Mouse (Mus musculus) myocyte (in vitro differentiated cells): ENCODE results near the gene Rnf11. TPM values are rescaled to one million over a fixed set of nuclear protein-coding genes. Genes with fewer than 3 reads are reported as not detected.

Experiments
- H3K27me3 ChIP-seq: one replicate; pipeline ENCODE4 v1.6.1; 2011; ENCODE audit not compliant: control insufficient read depth, insufficient read depth, insufficient read length
- H3K36me3 ChIP-seq: one replicate; pipeline ENCODE4 v1.6.1; 2011; ENCODE audit not compliant: control insufficient read depth, insufficient read depth
- H3K4me2 ChIP-seq: one replicate; pipeline ENCODE4 v1.6.1; 2011; ENCODE audit warnings: low read depth, control low read depth
- H3K4me3 ChIP-seq: one replicate; pipeline ENCODE4 v1.5.1; 2011; ENCODE audit warnings: mild to moderate bottlenecking, control low read depth, moderate library complexity
- H3K79me2 ChIP-seq: one replicate; pipeline ENCODE4 v1.6.1; 2011; ENCODE audit not compliant: control insufficient read depth, insufficient read depth
- H3ac ChIP-seq: one replicate; pipeline ENCODE4 v1.6.1; 2011; ENCODE audit not compliant: control insufficient read depth, insufficient read length
- CEBPB ChIP-seq: IDR thresholded peaks from 2 replicates; pipeline ENCODE4 v1.6.1; 2011; ENCODE audit warnings: mild to moderate bottlenecking, moderate library complexity; ENCODE audit not compliant: poor library complexity, insufficient read depth, severe bottlenecking
- E2F4 ChIP-seq: IDR thresholded peaks from one replicate; pipeline ENCODE4 v1.6.1; 2011; ENCODE audit warnings: mild to moderate bottlenecking, control low read depth, moderate library complexity; ENCODE audit not compliant: insufficient read depth
- MAX ChIP-seq: IDR thresholded peaks from one replicate; pipeline ENCODE4 v1.6.1; 2011; ENCODE audit warnings: low read depth, mild to moderate bottlenecking, control low read depth
- MYOD1 ChIP-seq, 3 experiments: IDR thresholded peaks; one replicate each; pipeline ENCODE4 v1.6.1; 2011; ENCODE audit warnings: control low read depth in 2 of 3, low read depth in 2 of 3, mild to moderate bottlenecking in 2 of 3, moderate library complexity in 1 of 3; ENCODE audit not compliant: insufficient read length in 2 of 3, control insufficient read depth in 1 of 3
- MYOG ChIP-seq, 3 experiments: IDR thresholded peaks; one replicate each; pipeline ENCODE4 v1.6.1; 2011; ENCODE audit warnings: control low read depth in 2 of 3, low read depth in 2 of 3, mild to moderate bottlenecking in 2 of 3; ENCODE audit not compliant: insufficient read length in 2 of 3, control insufficient read depth in 1 of 3, insufficient read depth in 1 of 3
- POLR2A ChIP-seq: IDR thresholded peaks from one replicate; pipeline ENCODE4 v1.6.1; 2011; ENCODE audit warnings: low read depth, mild to moderate bottlenecking, control low read depth, moderate library complexity; ENCODE audit not compliant: insufficient read length
- POLR2AphosphoS2 ChIP-seq: IDR thresholded peaks from one replicate; pipeline ENCODE4 v1.6.1; 2011; ENCODE audit warnings: low read depth, control low read depth; ENCODE audit not compliant: insufficient read length
- REST ChIP-seq: IDR thresholded peaks from one replicate; pipeline ENCODE4 v1.6.1; 2011; ENCODE audit warnings: mild to moderate bottlenecking, control low read depth, moderate library complexity; ENCODE audit not compliant: insufficient read depth, insufficient read length
- SRF ChIP-seq: IDR thresholded peaks from one replicate; pipeline ENCODE4 v1.6.1; 2011; ENCODE audit warnings: low read depth; ENCODE audit not compliant: control insufficient read depth, insufficient read length
- TCF12 ChIP-seq: IDR thresholded peaks from one replicate; pipeline ENCODE4 v1.6.1; 2011; ENCODE audit warnings: mild to moderate bottlenecking, control low read depth; ENCODE audit not compliant: poor library complexity, insufficient read depth, severe bottlenecking
- TCF3 ChIP-seq: IDR thresholded peaks from one replicate; pipeline ENCODE4 v1.6.1; 2011; ENCODE audit warnings: low read depth, control low read depth; ENCODE audit not compliant: insufficient read length
- USF1 ChIP-seq: IDR thresholded peaks from one replicate; pipeline ENCODE4 v1.6.1; 2011; ENCODE audit warnings: low read depth, mild to moderate bottlenecking, control low read depth, moderate library complexity
- polyA plus RNA-seq: library from polyadenylated mRNA; unstranded; fragments of >200 nt; fragmentation: generic; extraction: Trizol; gene quantifications from one replicate; pipeline ENCODE4 v1.2.1, GENCODE M21; 2012; ENCODE audit warnings: missing spikeins

Gene Rnf11
- polyA plus RNA-seq, 1 experiment = 127 TPM

DNA sequence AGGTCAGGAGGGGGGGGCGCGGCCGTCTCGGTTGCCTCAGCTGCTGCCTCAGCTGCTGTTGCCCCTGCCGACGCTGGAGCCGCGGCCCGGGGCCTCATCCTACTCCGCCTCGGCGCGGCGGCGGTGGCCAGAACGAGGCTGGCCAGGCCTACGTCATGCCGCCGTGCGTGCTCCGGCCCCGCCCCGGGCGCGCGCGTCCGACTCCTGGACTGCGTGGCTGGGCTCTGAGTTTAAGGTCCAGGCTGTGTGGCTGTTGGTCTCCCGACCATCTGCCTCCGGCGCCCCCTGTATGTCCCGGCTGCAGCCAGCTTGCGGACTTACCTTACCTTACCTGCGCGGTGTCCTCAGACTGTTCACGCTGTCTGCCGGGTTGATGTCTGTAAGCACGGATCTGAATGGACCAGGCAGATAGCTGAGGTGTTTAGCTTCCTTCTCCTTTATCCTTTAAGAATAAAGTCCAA is 7.9 kb downstream of the Rnf11 start:
- peak overlapping the region; percentile 81 for H3K4me2 ChIP-seq
- TF ChIP-seq POLR2AphosphoS2 (peak; percentile 98), CEBPB (no peak), MYOD1 (IDR thresholded peaks at IDR 0.05; ENCODE audit: control insufficient read depth in 1 of 3, insufficient read length in 2 of 3, low read depth in 2 of 3) (peak in 2 of 3 experiments; percentile 82 to 94), POLR2A (peak; percentile 83), E2F4 (no peak), TCF3 (peak; percentile 86), MYOG (IDR thresholded peaks at IDR 0.05; ENCODE audit: control insufficient read depth in 1 of 3, insufficient read depth in 1 of 3, insufficient read length in 2 of 3, low read depth in 2 of 3) (peak; percentile 23 to 96 (median 95)), USF1 (no peak), TCF12 (peak; percentile 32)

DNA sequence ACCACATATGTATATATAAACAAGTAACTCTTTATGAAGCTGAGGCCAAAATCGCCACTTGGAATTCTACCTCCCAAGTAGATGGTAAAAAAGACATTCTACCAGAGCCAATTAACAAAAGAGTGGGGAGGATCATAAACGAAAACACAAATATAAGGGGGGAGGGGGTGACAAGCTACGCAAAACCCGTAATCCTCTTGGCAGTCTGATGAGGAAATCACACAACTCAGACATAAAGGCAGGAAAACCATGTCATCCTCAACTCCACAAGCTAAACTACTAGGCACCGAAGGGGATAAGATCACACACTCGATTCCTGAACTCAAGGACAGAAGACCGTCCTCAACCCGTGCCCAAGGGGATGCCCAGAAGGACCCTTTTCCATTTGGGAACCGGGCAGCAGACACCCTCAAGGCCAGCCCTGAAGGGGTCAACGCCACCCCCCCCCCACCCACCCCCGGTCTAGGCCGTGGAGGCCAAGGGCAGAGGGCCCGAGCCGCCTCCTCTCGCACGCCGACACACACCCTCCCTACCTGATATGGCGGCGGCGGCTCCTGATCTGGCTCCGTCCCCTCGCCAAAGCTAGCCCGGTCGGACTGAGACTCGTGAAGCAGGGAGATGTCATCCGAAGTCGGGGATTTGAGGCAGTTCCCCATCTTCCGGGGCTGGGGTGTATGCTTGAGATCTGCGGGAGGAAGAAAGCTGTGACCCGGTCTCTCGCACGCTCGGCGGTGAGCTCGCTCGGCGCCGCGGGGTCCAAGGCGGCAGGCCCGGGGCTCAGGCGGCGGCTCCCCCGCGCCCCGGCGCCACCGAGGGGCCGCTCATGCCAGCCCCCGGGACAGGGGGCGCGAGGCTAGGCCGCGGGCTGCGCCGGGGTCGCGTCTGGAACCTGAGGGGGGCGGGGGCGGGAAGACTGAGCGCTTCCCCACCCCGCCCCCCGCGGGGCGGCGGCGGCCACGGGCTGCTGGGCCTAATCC is 8.7 kb downstream of the Rnf11 start:
- Histone ChIP-seq H3ac (peak overlapping the region; percentile 84), H3K4me3 (peak overlapping the region; percentile 91), H3K36me3 (no peaks in the 10 kb centered on the region), H3K79me2 (peaks cover 53% of the 10 kb centered on the region), H3K4me2 (peak overlapping the region; percentile 83), H3K27me3 (no peaks in the 10 kb centered on the region)
- TF ChIP-seq POLR2A (peak; percentile 38), CEBPB (no peak)

More for the DNA sequence above, 7.9 kb downstream of the Rnf11 start:
- H3K36me3 ChIP-seq = no peaks in the 10 kb centered on the region
- H3K4me3 ChIP-seq = peak overlapping the region; percentile 91
- no peaks in the 10 kb centered on the region for H3K27me3 ChIP-seq
- H3K79me2 ChIP-seq = peaks cover 46% of the 10 kb centered on the region
- H3ac ChIP-seq = peak overlapping the region; percentile 84

DNA sequence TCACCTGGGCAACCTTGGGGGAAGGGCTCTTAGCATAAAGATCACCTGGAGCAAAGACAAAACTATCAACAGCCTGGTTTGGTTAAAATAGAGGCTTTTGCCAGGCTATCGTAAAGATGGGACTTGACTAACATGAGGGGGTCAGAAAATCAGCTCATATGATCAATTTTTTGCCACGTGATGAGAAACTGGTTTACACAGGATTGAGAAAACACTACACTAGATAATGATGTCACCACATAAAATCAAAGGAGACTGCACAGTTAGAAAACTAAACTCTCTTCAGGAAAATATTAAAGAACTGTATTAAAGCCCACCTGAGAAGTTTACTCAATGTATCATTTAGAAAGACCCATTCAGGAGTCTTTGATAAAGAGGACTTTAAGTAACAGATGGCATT is 9.4 kb downstream of the Rnf11 start:
- H3K4me3 ChIP-seq = peak overlapping the region; percentile 91
- no peak overlapping the region for H3ac ChIP-seq
- H3K4me2 ChIP-seq = peak overlapping the region; percentile 83
- no peaks in the 10 kb centered on the region for H3K27me3 ChIP-seq
- H3K36me3 ChIP-seq = peaks cover 5% of the 10 kb centered on the region
- peaks cover 61% of the 10 kb centered on the region for H3K79me2 ChIP-seq
- TF ChIP-seq SRF = no peak
- peak; percentile 68 for TF ChIP-seq USF1

DNA sequence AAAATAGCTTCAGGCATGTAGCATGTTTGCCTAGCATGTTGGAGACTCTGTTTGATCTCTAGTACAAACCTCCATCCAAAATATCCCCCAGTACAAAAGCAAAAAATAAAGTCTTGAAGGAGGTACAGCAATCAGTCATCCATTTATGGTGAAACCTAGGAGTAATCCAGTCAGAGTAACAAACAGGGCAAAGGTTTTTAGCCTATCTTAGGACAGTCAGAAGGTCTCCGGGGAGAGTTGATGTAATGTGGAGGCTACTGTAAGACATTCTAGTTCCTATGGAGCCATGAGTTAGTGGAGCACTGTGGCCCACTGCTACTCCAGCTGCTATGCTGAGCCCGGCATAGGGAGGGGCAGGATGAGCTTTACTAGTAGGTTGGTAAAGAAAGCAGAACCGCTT is 12.0 kb downstream of the Rnf11 start:
- Histone ChIP-seq H3ac (no peak overlapping the region), H3K79me2 (peaks cover 86% of the 10 kb centered on the region), H3K4me3 (peak overlapping the region; percentile 91), H3K27me3 (no peaks in the 10 kb centered on the region), H3K4me2 (peak overlapping the region; percentile 83), H3K36me3 (peaks cover 5% of the 10 kb centered on the region)
- TF ChIP-seq SRF (no peak), REST (no peak), MAX (no peak), MYOG (IDR thresholded peaks at IDR 0.05; ENCODE audit: control insufficient read depth in 1 of 3, insufficient read depth in 1 of 3, insufficient read length in 2 of 3, low read depth in 2 of 3) (no peak), MYOD1 (IDR thresholded peaks at IDR 0.05; ENCODE audit: control insufficient read depth in 1 of 3, insufficient read length in 2 of 3, low read depth in 2 of 3) (no peak), USF1 (no peak), TCF12 (no peak), TCF3 (no peak), E2F4 (no peak), POLR2AphosphoS2 (no peak)

DNA sequence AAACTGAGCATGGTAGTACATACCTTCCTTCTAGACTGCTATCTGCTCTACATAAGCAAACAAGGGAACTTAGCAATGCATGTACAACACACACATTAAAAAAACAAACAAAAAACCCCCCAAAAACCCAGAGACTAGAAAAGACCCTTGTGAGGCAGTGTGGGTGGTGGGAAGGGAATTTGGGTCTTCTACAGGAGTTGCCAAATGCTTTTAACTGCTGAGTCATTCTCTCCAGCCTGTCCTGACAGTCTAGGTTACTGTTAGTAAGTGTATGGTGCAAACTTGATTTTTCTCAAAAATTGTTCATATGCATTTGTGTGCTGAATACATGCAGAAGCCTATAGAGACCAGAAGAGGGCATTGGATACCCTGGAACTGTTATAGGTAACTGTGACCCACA is 12.9 kb downstream of the Rnf11 start:
- Histone ChIP-seq H3K4me2 (peak overlapping the region; percentile 83), H3K79me2 (peaks cover 96% of the 10 kb centered on the region), H3K4me3 (no peak overlapping the region), H3ac (no peak overlapping the region), H3K27me3 (no peaks in the 10 kb centered on the region), H3K36me3 (peaks cover 5% of the 10 kb centered on the region)
- TF ChIP-seq MAX = no peak
- TF ChIP-seq POLR2A = no peak
- TF ChIP-seq TCF3 = no peak
- TF ChIP-seq MYOD1 (IDR thresholded peaks at IDR 0.05; ENCODE audit: control insufficient read depth in 1 of 3, insufficient read length in 2 of 3, low read depth in 2 of 3) = no peak
- no peak for TF ChIP-seq REST
- no peak for TF ChIP-seq MYOG (IDR thresholded peaks at IDR 0.05; ENCODE audit: control insufficient read depth in 1 of 3, insufficient read depth in 1 of 3, insufficient read length in 2 of 3, low read depth in 2 of 3)
- no peak for TF ChIP-seq USF1
- no peak for TF ChIP-seq E2F4
- TF ChIP-seq TCF12 = no peak
- TF ChIP-seq POLR2AphosphoS2 = no peak
- TF ChIP-seq CEBPB = no peak
- no peak for TF ChIP-seq SRF
